Mouse (Mus musculus): Measurements from ENCODE around the gene Iqgap3. TPM values are rescaled to one million over a fixed set of nuclear protein-coding genes. Genes with fewer than 3 reads are reported as not detected.
A peak's percentile ranks its signal among the peaks of the same experiment; 100 is the strongest.

Iqgap3 gene
- polyA plus RNA-seq, 1 experiment from 2014 or later, result 31.2 TPM

GRCm38 (mm10) chr3:88078204-88078603 lies 3.6 kb upstream of the Iqgap3 start, which contains the start of gene Ttc24:
Ttc24 (minus strand) TSS chr3:88078304.
- DNase-seq (no peak), ATAC-seq (ENCODE audit: insufficient read depth) (no peak)
- Histone ChIP-seq H3K27ac (ENCODE audit: low read depth) (no peak within 1 kb of the TSS), H3K4me1 (ENCODE audit: insufficient read depth) (0 out of 2 replicates have a peak, but pooled peaks cover 3% of the 10 kb centered on the region), H3K4me3 (ENCODE audit: low read depth, low read length) (no peak within 1 kb of the TSS), H3K36me3 (ENCODE audit: insufficient read depth) (no peaks in the 10 kb centered on the region), H3K9me3 (ENCODE audit: low read depth, low read length) (no peaks in the 10 kb centered on the region), H3K27me3 (ENCODE audit: insufficient read depth, low read length) (no peaks in the 10 kb centered on the region), H3K4me2 (no peak within 1 kb of the TSS), H3K9ac (no peak within 1 kb of the TSS)
- WGBS, result 73% methylated on average over 4 of the region's 4 CpGs
- no peak for TF ChIP-seq CTCF (IDR thresholded peaks at IDR 0.05; ENCODE audit: low read depth)

- Histone ChIP-seq H3K36me3 (ENCODE audit: insufficient read depth) (peaks cover 33% of the 10 kb centered on the region), H3K9me3 (ENCODE audit: low read depth, low read length) (no peaks in the 10 kb centered on the region), H3K9ac (peak overlapping the region; percentile 70), H3K4me3 (ENCODE audit: low read depth, low read length) (peak overlapping the region; percentile 75), H3K4me2 (peak overlapping the region; percentile 81), H3K27ac (ENCODE audit: low read depth) (peak overlapping the region; percentile 73), H3K4me1 (ENCODE audit: insufficient read depth) (0 out of 2 replicates have a peak, but pooled peaks cover 3% of the 10 kb centered on the region), H3K27me3 (ENCODE audit: insufficient read depth, low read length) (no peaks in the 10 kb centered on the region)
- ATAC-seq (ENCODE audit: insufficient read depth) (peak; percentile 22; the same call in 1 of the 2 replicates), DNase-seq (peak; percentile 66)
- TF ChIP-seq CTCF (IDR thresholded peaks at IDR 0.05; ENCODE audit: low read depth), result no peak
- 1% methylated on average over 13 of the region's 13 CpGs for WGBS
These were observed 450 bp downstream of the Iqgap3 start for GRCm38 (mm10) chr3:88082224-88082618.

- H3K4me1 ChIP-seq (ENCODE audit: insufficient read depth), result 0 out of 2 replicates have a peak, but pooled peaks cover 3% of the 10 kb centered on the region
- H3K4me3 ChIP-seq (ENCODE audit: low read depth, low read length), result peak overlapping the region; percentile 75
- DNase-seq (peak; percentile 74), ATAC-seq (ENCODE audit: insufficient read depth) (peak; percentile 50)
- WGBS, result 3% methylated on average over 4 of the region's 4 CpGs
- no peak for TF ChIP-seq CTCF (IDR thresholded peaks at IDR 0.05; ENCODE audit: low read depth)
- H3K4me2 ChIP-seq, result peak overlapping the region; percentile 81
- H3K9me3 ChIP-seq (ENCODE audit: low read depth, low read length), result no peaks in the 10 kb centered on the region
- H3K27ac ChIP-seq (ENCODE audit: low read depth), result peak overlapping the region; percentile 73
- H3K9ac ChIP-seq, result peak overlapping the region; percentile 70
- no peaks in the 10 kb centered on the region for H3K27me3 ChIP-seq (ENCODE audit: insufficient read depth, low read length)
- peaks cover 35% of the 10 kb centered on the region for H3K36me3 ChIP-seq (ENCODE audit: insufficient read depth)
These were observed 892 bp downstream of the Iqgap3 start for GRCm38 (mm10) chr3:88082663-88083062.

GRCm38 (mm10) chr3:88084001-88084400 lies 2.2 kb downstream of the Iqgap3 start:
- Histone ChIP-seq H3K9ac (no peak overlapping the region), H3K27me3 (ENCODE audit: insufficient read depth, low read length) (no peaks in the 10 kb centered on the region), H3K36me3 (ENCODE audit: insufficient read depth) (peaks cover 45% of the 10 kb centered on the region), H3K9me3 (ENCODE audit: low read depth, low read length) (no peaks in the 10 kb centered on the region), H3K4me3 (ENCODE audit: low read depth, low read length) (no peak overlapping the region), H3K4me1 (ENCODE audit: insufficient read depth) (0 out of 2 replicates have a peak, but pooled peaks cover 3% of the 10 kb centered on the region), H3K4me2 (no peak overlapping the region), H3K27ac (ENCODE audit: low read depth) (no peak overlapping the region)
- no peak for DNase-seq
- no peak for ATAC-seq (ENCODE audit: insufficient read depth)
- WGBS, result 94% methylated on average over 2 of the region's 2 CpGs
- no peak for TF ChIP-seq CTCF (IDR thresholded peaks at IDR 0.05; ENCODE audit: low read depth)

- H3K4me3 ChIP-seq (ENCODE audit: low read depth, low read length), result no peak overlapping the region
- WGBS, result 93% methylated on average over 8 of the region's 9 CpGs
- H3K27me3 ChIP-seq (ENCODE audit: insufficient read depth, low read length), result no peaks in the 10 kb centered on the region
- no peak for TF ChIP-seq CTCF (IDR thresholded peaks at IDR 0.05; ENCODE audit: low read depth)
- ATAC-seq (ENCODE audit: insufficient read depth), result no peak
- H3K9ac ChIP-seq, result no peak overlapping the region
- DNase-seq, result no peak
- H3K4me2 ChIP-seq, result no peak overlapping the region
- H3K9me3 ChIP-seq (ENCODE audit: low read depth, low read length), result no peaks in the 10 kb centered on the region
- H3K27ac ChIP-seq (ENCODE audit: low read depth), result no peak overlapping the region
- peaks cover 59% of the 10 kb centered on the region for H3K36me3 ChIP-seq (ENCODE audit: insufficient read depth)
- 0 out of 2 replicates have a peak, but pooled peaks cover 3% of the 10 kb centered on the region for H3K4me1 ChIP-seq (ENCODE audit: insufficient read depth)
These were observed 3.7 kb downstream of the Iqgap3 start for GRCm38 (mm10) chr3:88085459-88085858.

GRCm38 (mm10) chr3:88087688-88088087 lies 5.9 kb downstream of the Iqgap3 start:
- Histone ChIP-seq H3K27me3 (ENCODE audit: insufficient read depth, low read length) (no peaks in the 10 kb centered on the region), H3K9ac (no peak overlapping the region), H3K36me3 (ENCODE audit: insufficient read depth) (peaks cover 81% of the 10 kb centered on the region), H3K4me2 (no peak overlapping the region), H3K4me1 (ENCODE audit: insufficient read depth) (0 out of 2 replicates have a peak, but pooled peaks cover 3% of the 10 kb centered on the region), H3K4me3 (ENCODE audit: low read depth, low read length) (no peak overlapping the region), H3K27ac (ENCODE audit: low read depth) (no peak overlapping the region), H3K9me3 (ENCODE audit: low read depth, low read length) (no peaks in the 10 kb centered on the region)
- WGBS, result 84% methylated on average over 1 of the region's 1 CpGs
- DNase-seq (peak; percentile 77), ATAC-seq (ENCODE audit: insufficient read depth) (no peak)
- TF ChIP-seq CTCF (IDR thresholded peaks at IDR 0.05; ENCODE audit: low read depth), result peak; percentile 76

GRCm38 (mm10) chr3:88090106-88090505 lies 8.3 kb downstream of the Iqgap3 start:
- Histone ChIP-seq H3K4me3 (ENCODE audit: low read depth, low read length) (no peak overlapping the region), H3K27me3 (ENCODE audit: insufficient read depth, low read length) (no peaks in the 10 kb centered on the region), H3K27ac (ENCODE audit: low read depth) (no peak overlapping the region), H3K9me3 (ENCODE audit: low read depth, low read length) (no peaks in the 10 kb centered on the region), H3K9ac (no peak overlapping the region), H3K4me2 (no peak overlapping the region), H3K4me1 (ENCODE audit: insufficient read depth) (no peaks in the 10 kb centered on the region), H3K36me3 (ENCODE audit: insufficient read depth) (peaks cover 91% of the 10 kb centered on the region)
- 88% methylated on average over 7 of the region's 7 CpGs for WGBS
- TF ChIP-seq CTCF (IDR thresholded peaks at IDR 0.05; ENCODE audit: low read depth), result no peak
- ATAC-seq (ENCODE audit: insufficient read depth) (no peak), DNase-seq (no peak)

Data from lung, embryonic 14.5 days (tissue).